Mouse (Mus musculus): ENCODE results near the gene Dna2.

Dna2 gene

DNA sequence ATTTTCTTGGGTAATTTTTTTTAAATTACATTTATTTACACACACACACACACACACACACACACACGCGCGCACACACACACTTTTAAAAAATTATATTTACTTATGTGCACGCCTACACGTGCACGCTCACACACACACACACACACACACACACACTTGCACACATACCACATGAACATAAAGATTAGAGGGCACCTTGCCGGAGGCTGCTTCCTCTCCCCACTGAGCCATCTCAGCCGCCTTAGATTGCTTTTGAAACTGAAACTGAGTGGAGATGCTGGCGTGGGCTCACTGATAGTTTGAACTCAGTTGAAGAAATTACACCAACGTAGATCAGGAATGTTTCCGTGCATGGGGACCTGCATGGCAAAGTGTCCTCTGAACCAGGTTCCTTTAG lies 37.2 kb downstream of the Dna2 start:
- no peak for DNase-seq

GRCm38 (mm10) chr10:62984495-62984894 lies 37.7 kb downstream of the Dna2 start:
- peak; percentile 90 for DNase-seq

- DNase-seq, result no peak
Measured at GRCm38 (mm10) chr10:62987341-62987740, 40.5 kb downstream of the Dna2 start.

DNA sequence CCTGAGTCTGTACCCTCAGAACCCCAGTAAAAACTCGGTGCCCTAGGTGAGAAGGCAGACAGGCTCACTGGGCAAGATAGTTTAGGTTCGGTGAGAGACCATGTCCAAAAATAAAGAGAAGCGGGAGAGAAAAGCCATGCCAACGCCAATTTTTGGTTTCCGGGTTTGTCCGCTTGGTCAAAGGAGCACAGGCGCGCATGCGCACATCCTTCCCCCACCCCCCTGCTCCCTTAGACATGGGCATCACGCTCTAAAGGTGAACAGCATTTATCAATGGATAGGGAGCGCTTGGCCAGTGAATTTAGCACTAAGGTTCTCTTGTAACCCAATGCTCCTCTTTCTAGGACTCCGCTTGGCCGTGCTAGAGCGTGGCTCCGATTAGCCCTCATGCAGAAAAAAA lies 43.8 kb downstream of the Dna2 start:
- no peak for DNase-seq

GRCm38 (mm10) chr10:62993991-62994390 lies 47.2 kb downstream of the Dna2 start:
- DNase-seq, result no peak

DNA sequence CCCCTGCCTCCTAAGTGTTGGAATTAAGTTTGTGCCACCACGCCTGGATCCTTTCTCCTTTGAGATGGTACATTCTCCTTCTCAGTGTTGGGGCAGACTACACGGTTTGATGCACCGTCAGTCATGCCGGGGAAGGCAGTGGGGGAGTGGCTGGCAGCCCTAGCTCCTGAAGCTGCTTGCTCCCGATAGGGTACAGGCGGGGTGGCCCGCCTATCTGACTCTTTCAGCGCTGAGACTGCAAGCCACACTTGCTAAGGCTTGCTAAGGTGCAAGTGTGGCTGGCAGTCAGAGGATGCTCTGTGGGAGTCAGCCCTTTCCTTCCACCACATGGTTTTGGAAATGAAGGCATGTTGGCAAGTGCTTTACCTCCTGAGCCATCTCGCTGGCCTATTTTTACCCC lies 53.8 kb downstream of the Dna2 start:
- DNase-seq, result no peak

- peak; percentile 72 for DNase-seq
Measured at GRCm38 (mm10) chr10:63003252-63003651, 56.4 kb downstream of the Dna2 start.

DNA sequence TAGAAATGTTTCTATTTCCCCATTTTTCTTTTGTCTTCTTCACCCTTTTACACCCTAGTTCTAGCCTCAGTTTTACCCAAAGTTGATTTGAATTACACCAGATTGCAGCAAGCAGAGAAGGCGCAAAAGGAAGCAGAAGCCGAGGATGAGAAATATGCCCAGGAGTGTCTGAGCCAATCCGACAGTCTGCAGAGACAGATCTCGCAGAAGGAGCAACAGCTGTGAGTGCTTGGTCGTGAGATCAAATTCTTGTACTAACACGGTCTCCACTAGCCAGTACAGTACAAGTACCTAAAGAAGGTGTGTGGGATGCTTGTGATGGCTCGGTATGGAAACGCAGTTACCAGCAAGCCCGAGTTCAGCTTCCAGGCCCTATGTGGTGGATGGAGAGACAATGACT lies 57.7 kb downstream of the Dna2 start:
- peak; percentile 86 for DNase-seq

DNA sequence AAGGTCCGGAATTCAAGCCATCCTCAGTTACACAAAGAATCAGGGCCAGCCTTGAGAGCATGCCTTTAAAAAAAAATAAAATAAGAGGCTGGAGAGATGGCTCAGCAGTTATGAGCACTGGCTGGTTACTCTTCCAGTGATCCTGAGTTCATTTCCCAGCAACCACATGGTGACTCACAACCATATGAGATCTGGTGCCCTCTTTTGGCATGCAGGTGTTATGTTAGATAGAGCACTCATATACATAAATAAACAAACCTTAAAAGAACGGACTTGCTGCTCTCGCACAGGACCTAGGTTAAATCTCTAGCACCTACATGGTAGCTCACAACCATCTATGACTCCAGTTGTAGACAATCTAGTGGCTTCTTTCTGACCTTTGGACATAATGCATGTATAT lies 61.4 kb downstream of the Dna2 start:
- peak; percentile 63 for DNase-seq

DNA sequence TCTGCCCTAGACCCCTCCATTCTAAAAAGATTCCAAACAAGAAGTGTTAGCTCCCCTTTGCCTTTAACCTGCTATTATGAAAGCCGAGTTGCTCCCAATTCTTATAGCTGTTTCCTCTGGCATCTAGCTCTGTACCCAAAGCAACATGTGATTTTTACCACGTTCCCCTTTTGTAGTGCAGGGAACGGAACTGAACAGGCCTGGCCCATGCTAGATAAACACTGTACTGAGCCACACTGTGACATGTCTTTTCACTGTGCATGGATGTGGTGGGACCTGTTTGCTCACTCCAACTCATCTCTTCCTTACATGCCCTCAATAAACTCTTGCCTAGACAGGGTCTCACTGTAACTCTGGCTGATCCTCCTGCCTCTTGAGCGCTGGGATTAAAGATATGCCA lies 63.4 kb downstream of the Dna2 start:
- DNase-seq, result peak; percentile 68

- DNase-seq, result no peak
Measured at GRCm38 (mm10) chr10:63011556-63011955, 64.7 kb downstream of the Dna2 start.

GRCm38 (mm10) chr10:63013476-63013875 lies 66.7 kb downstream of the Dna2 start:
- no peak for DNase-seq

- no peak for DNase-seq
Measured at GRCm38 (mm10) chr10:63014168-63014567, 67.3 kb downstream of the Dna2 start.

DNA sequence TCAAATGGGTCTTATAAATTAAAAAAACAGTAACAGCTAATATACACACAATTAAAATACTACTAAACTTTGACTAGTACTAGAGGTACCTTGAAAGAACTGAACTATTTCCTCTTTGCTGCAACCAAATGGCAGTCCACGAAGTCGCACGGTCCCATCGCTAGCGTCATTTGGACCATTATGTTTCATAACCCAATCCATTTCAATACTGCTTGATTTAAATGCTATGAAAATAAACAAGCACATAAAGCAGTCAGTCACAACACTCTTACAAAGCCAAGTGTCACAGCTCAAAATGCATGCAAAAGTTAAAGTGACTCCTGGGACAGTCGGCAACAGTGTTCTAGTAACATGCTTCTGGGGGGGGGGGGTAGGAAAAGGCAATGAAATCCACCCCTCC lies 72.5 kb downstream of the Dna2 start:
- DNase-seq, result peak; percentile 64

DNA sequence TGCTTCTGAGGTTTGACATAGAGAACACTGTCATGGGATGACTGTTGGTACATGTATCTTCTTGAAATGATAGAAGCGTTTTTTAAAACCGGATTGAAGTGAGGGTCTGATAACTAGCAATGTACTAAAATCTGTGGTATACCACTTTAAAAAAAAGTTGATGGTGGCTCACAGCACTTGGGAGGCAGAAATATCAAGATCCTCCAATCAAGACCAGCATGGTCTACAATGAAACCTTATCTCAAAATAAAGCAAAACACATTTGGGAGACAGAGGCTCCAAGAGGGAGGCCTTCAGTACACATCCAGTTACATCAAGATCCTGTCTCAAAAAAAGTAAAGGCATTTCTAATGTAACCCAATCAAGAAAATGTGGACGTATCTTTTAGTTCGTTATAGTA lies 74.9 kb downstream of the Dna2 start:
- DNase-seq, result peak; percentile 42

GRCm38 (mm10) chr10:63022541-63023120 lies 75.8 kb downstream of the Dna2 start:
- no peak for DNase-seq

GRCm38 (mm10) chr10:63023121-63023748 lies 76.4 kb downstream of the Dna2 start:
- peak; percentile 98 for DNase-seq

Data from heart, adult 11 months (tissue).